ENCODE assay signal across 8 mouse cellular contexts in the genomic region with DNA sequence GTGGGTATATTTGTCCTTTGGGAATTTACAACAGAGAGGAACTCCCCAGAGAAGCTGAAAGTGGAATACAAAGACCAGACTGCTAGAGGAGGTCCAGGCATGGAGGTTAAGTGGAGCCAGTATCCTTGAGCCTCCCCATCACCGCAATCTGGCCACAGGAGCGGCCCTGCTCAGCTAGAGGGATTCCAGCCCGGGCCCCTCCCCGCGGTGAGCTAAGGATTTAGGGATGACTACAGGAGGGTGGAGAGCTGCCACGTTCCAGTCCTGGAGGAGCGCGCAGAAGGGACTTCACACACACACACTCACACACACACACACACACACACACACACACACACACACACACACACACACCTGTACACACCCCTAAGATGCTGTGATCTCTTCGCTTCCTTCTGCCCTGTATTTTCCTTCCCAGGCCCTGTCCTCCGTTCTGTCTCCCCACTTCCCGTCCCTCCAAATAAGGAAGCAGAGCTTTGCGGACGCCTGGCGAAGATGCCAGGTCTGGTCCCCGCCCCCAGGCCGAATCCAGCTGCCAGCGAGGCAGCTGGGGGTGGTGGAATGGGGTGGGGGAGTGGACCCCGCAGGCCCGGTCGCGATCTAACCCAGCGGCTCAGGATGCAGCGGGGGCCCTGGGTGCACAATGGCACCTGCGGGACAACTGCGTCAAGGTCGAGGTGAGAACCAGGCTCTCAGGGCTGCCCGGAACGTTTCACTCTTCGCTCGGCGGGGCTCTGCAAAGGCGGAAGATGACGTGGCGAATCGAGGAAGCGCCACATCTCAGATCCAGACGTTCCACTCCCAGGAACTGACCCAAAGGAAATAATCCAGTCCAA.
A peak's percentile ranks its signal among the peaks of the same experiment; 100 is the strongest.
DNase-seq lines count a peak whose midpoint lies in the region; ATAC-seq and TF ChIP-seq lines count a peak whose summit lies in the region.

No protein-coding gene starts in this region.

- WGBS in hindbrain, embryonic 14.5 days, result under 1% methylated on average over 35 of the region's 37 CpGs

- no peaks in the 10 kb centered on the region for H3K36me3 ChIP-seq in hindbrain, embryonic 14.5 days (replicated peaks; ENCODE audit: control insufficient read depth, insufficient read depth)

- CTCF ChIA-PET in Patski (lab: Charles Lee), result interaction anchor here (2.7 kb wide), 1 partner anchor 20 kb away, joined by 15 read pairs; no protein-coding TSS in a partner anchor

- H3K4me1 ChIP-seq in hindbrain, embryonic 14.5 days (replicated peaks; ENCODE audit: control insufficient read depth, insufficient read depth, low read length), result peaks cover 24% of the 10 kb centered on the region

- peak; percentile 63 for ATAC-seq in Patski
- peak; percentile 86 for ATAC-seq in hindbrain, embryonic 14.5 days (ENCODE audit: low FRiP score)

- POLR2A ChIA-PET in Patski (lab: Charles Lee), result interaction anchor here (0.7 to 1.2 kb wide), 4 partner anchors 25 to 244 kb away, joined by 3 to 4 read pairs (median 3); no protein-coding TSS in a partner anchor

- H3K27me3 ChIP-seq in Patski, result no peaks in the 10 kb centered on the region
- no peaks in the 10 kb centered on the region for H3K27me3 ChIP-seq in hindbrain, embryonic 14.5 days (ENCODE audit: control insufficient read depth, insufficient read depth, low read length)

- H3K4me2 ChIP-seq in hindbrain, embryonic 14.5 days (replicated peaks), result peak overlapping the region; percentile 62

- no peak for TF ChIP-seq CTCF in Patski (IDR thresholded peaks at IDR 0.05)

- H3K9me3 ChIP-seq in hindbrain, embryonic 14.5 days (ENCODE audit: control insufficient read depth, low read length), result no peaks in the 10 kb centered on the region

- peak overlapping the region; percentile 57 for H3K4me3 ChIP-seq in hindbrain, embryonic 14.5 days (replicated peaks; ENCODE audit: low read length)

- H3K27ac ChIP-seq in hindbrain, embryonic 14.5 days, result peak overlapping the region; percentile 93

- H3K9ac ChIP-seq in hindbrain, embryonic 14.5 days, result peak overlapping the region; percentile 85

- no peak for DNase-seq in Patski (ENCODE audit: low read depth, low spot score)
- DNase-seq in cerebellum, postnatal 25 days, result peak; percentile 84 to 88
- DNase-seq in gastrocnemius, adult 18-20 months (ENCODE audit: low spot score), result peak; percentile 83
- peak; percentile 81 for DNase-seq in hindbrain, embryonic 14.5 days (ENCODE audit: low spot score)
- DNase-seq in left cerebral cortex, adult 18-20 months (ENCODE audit: low spot score in 2 of 2), result peak; percentile 71 to 85
- peak; percentile 92 for DNase-seq in lung, postnatal 36 days
- DNase-seq in retina, embryonic 14.5 days (ENCODE audit: low spot score), result peak; percentile 53
- peak; percentile 50 to 54 for DNase-seq in thymus, postnatal 36 days

- in situ Hi-C loops in Patski (cut with MboI; ENCODE audit: low pct_unique_long_range_greater_than_20kb), result no loop called here
